Mouse (Mus musculus): ENCODE results near the gene Zyg11a. TPM values are rescaled to one million over a fixed set of nuclear protein-coding genes. Genes with fewer than 3 reads are reported as not detected.

Gene Zyg11a
- not detected in 2 replicates for polyA plus RNA-seq (2014; fragmentation: Nextera tagmentation; extraction: Ambion mirVana)

- peak within 1 kb of the TSS; percentile 59 for H3K4me2 ChIP-seq (ENCODE audit: low read depth, low read length, severe bottlenecking)
- WGBS: 1% methylated on average over 80 of the region's 107 CpGs
- DNase-seq (ENCODE audit: low spot score) (peak; percentile 69), ATAC-seq (replicated peaks; ENCODE audit: low FRiP score) (peak; percentile 36; the same call in 1 of the 2 replicates)
- H3K9me3 ChIP-seq (ENCODE audit: control insufficient read depth, low read length): no peaks in the 10 kb centered on the region
- H3K9ac ChIP-seq (ENCODE audit: low read length): peak within 1 kb of the TSS; percentile 37
- H3K36me3 ChIP-seq (ENCODE audit: control insufficient read depth, insufficient read depth, low read length): no peaks in the 10 kb centered on the region
- peak within 1 kb of the TSS; percentile 40 for H3K4me3 ChIP-seq (ENCODE audit: low read depth, low read length)
- H3K27ac ChIP-seq (ENCODE audit: low read depth, low read length): no peak within 1 kb of the TSS
- H3K27me3 ChIP-seq (ENCODE audit: control insufficient read depth, insufficient read depth, low read length): peaks cover 29% of the 10 kb centered on the region
- peaks cover 4% of the 10 kb centered on the region; the same call in 1 of the 2 replicates for H3K4me1 ChIP-seq (replicated peaks; ENCODE audit: control insufficient read depth, insufficient read depth, low read length)
Observed at GRCm38 (mm10) chr4:108217332-108218179, at the start of gene Zyg11a. TSS of gene Zyg11a (minus strand) at chr4:108218048.

- no peaks in the 10 kb centered on the region for H3K36me3 ChIP-seq (ENCODE audit: control insufficient read depth, insufficient read depth, low read length)
- DNase-seq (ENCODE audit: low spot score) (no peak), ATAC-seq (replicated peaks; ENCODE audit: low FRiP score) (no peak)
- no peaks in the 10 kb centered on the region for H3K4me1 ChIP-seq (replicated peaks; ENCODE audit: control insufficient read depth, insufficient read depth, low read length)
- no peaks in the 10 kb centered on the region for H3K9me3 ChIP-seq (ENCODE audit: control insufficient read depth, low read length)
- 93% methylated on average over 7 of the region's 7 CpGs for WGBS
- H3K4me2 ChIP-seq (ENCODE audit: low read depth, low read length, severe bottlenecking): no peak overlapping the region
- H3K27ac ChIP-seq (ENCODE audit: low read depth, low read length): no peak overlapping the region
- H3K4me3 ChIP-seq (ENCODE audit: low read depth, low read length): no peak overlapping the region
- no peaks in the 10 kb centered on the region for H3K27me3 ChIP-seq (ENCODE audit: control insufficient read depth, insufficient read depth, low read length)
- no peak overlapping the region for H3K9ac ChIP-seq (ENCODE audit: low read length)
Observed at GRCm38 (mm10) chr4:108265774-108266173, 47.9 kb upstream of the Zyg11a start.

- 94% methylated on average over 6 of the region's 6 CpGs for WGBS
Observed at GRCm38 (mm10) chr4:108253317-108253716, 35.5 kb upstream of the Zyg11a start.

GRCm38 (mm10) chr4:108250501-108250900 lies 32.7 kb upstream of the Zyg11a start:
- Histone ChIP-seq H3K9me3 (ENCODE audit: control insufficient read depth, low read length) (no peaks in the 10 kb centered on the region), H3K9ac (ENCODE audit: low read length) (no peak overlapping the region), H3K27me3 (ENCODE audit: control insufficient read depth, insufficient read depth, low read length) (no peaks in the 10 kb centered on the region), H3K27ac (ENCODE audit: low read depth, low read length) (no peak overlapping the region), H3K4me3 (ENCODE audit: low read depth, low read length) (no peak overlapping the region), H3K36me3 (ENCODE audit: control insufficient read depth, insufficient read depth, low read length) (peaks cover 6% of the 10 kb centered on the region), H3K4me1 (replicated peaks; ENCODE audit: control insufficient read depth, insufficient read depth, low read length) (no peaks in the 10 kb centered on the region), H3K4me2 (ENCODE audit: low read depth, low read length, severe bottlenecking) (no peak overlapping the region)
- 96% methylated on average over 9 of the region's 9 CpGs for WGBS
- DNase-seq (ENCODE audit: low spot score) (no peak), ATAC-seq (replicated peaks; ENCODE audit: low FRiP score) (no peak)

More at GRCm38 (mm10) chr4:108253317-108253716, 35.5 kb upstream of the Zyg11a start:
- Histone ChIP-seq H3K9me3 (ENCODE audit: control insufficient read depth, low read length) (no peaks in the 10 kb centered on the region), H3K4me2 (ENCODE audit: low read depth, low read length, severe bottlenecking) (no peak overlapping the region), H3K27me3 (ENCODE audit: control insufficient read depth, insufficient read depth, low read length) (no peaks in the 10 kb centered on the region), H3K36me3 (ENCODE audit: control insufficient read depth, insufficient read depth, low read length) (peaks cover 9% of the 10 kb centered on the region), H3K4me3 (ENCODE audit: low read depth, low read length) (no peak overlapping the region), H3K9ac (ENCODE audit: low read length) (no peak overlapping the region), H3K27ac (ENCODE audit: low read depth, low read length) (no peak overlapping the region), H3K4me1 (replicated peaks; ENCODE audit: control insufficient read depth, insufficient read depth, low read length) (no peaks in the 10 kb centered on the region)
- no peak for DNase-seq (ENCODE audit: low spot score)
- no peak for ATAC-seq (replicated peaks; ENCODE audit: low FRiP score)

- no peaks in the 10 kb centered on the region for H3K4me1 ChIP-seq (replicated peaks; ENCODE audit: control insufficient read depth, insufficient read depth, low read length)
- no peak for ATAC-seq (replicated peaks; ENCODE audit: low FRiP score)
- H3K9me3 ChIP-seq (ENCODE audit: control insufficient read depth, low read length): no peaks in the 10 kb centered on the region
- peaks cover 6% of the 10 kb centered on the region for H3K36me3 ChIP-seq (ENCODE audit: control insufficient read depth, insufficient read depth, low read length)
- no peak overlapping the region for H3K4me2 ChIP-seq (ENCODE audit: low read depth, low read length, severe bottlenecking)
- no peak overlapping the region for H3K27ac ChIP-seq (ENCODE audit: low read depth, low read length)
- no peak overlapping the region for H3K4me3 ChIP-seq (ENCODE audit: low read depth, low read length)
- 93% methylated on average over 3 of the region's 3 CpGs for WGBS
- H3K27me3 ChIP-seq (ENCODE audit: control insufficient read depth, insufficient read depth, low read length): no peaks in the 10 kb centered on the region
- H3K9ac ChIP-seq (ENCODE audit: low read length): no peak overlapping the region
- DNase-seq (ENCODE audit: low spot score): no peak
Observed at GRCm38 (mm10) chr4:108249314-108249713, 31.5 kb upstream of the Zyg11a start.

GRCm38 (mm10) chr4:108233654-108234053 lies 15.8 kb upstream of the Zyg11a start:
- DNase-seq (ENCODE audit: low spot score): no peak
- no peak for ATAC-seq (replicated peaks; ENCODE audit: low FRiP score)
- no peaks in the 10 kb centered on the region for H3K4me1 ChIP-seq (replicated peaks; ENCODE audit: control insufficient read depth, insufficient read depth, low read length)
- 89% methylated on average over 3 of the region's 3 CpGs for WGBS
- no peaks in the 10 kb centered on the region for H3K9me3 ChIP-seq (ENCODE audit: control insufficient read depth, low read length)
- H3K4me3 ChIP-seq (ENCODE audit: low read depth, low read length): no peak overlapping the region
- H3K9ac ChIP-seq (ENCODE audit: low read length): no peak overlapping the region
- H3K27ac ChIP-seq (ENCODE audit: low read depth, low read length): no peak overlapping the region
- H3K36me3 ChIP-seq (ENCODE audit: control insufficient read depth, insufficient read depth, low read length): no peaks in the 10 kb centered on the region; the same call in 1 of the 2 replicates
- H3K27me3 ChIP-seq (ENCODE audit: control insufficient read depth, insufficient read depth, low read length): no peaks in the 10 kb centered on the region
- H3K4me2 ChIP-seq (ENCODE audit: low read depth, low read length, severe bottlenecking): no peak overlapping the region

- no peaks in the 10 kb centered on the region for H3K27me3 ChIP-seq (ENCODE audit: control insufficient read depth, insufficient read depth, low read length)
- no peaks in the 10 kb centered on the region for H3K4me1 ChIP-seq (replicated peaks; ENCODE audit: control insufficient read depth, insufficient read depth, low read length)
- 64% methylated on average over 3 of the region's 3 CpGs for WGBS
- no peaks in the 10 kb centered on the region for H3K36me3 ChIP-seq (ENCODE audit: control insufficient read depth, insufficient read depth, low read length)
- no peak overlapping the region for H3K27ac ChIP-seq (ENCODE audit: low read depth, low read length)
- no peak overlapping the region for H3K9ac ChIP-seq (ENCODE audit: low read length)
- H3K4me3 ChIP-seq (ENCODE audit: low read depth, low read length): no peak overlapping the region
- no peak overlapping the region for H3K4me2 ChIP-seq (ENCODE audit: low read depth, low read length, severe bottlenecking)
- ATAC-seq (replicated peaks; ENCODE audit: low FRiP score): no peak
- H3K9me3 ChIP-seq (ENCODE audit: control insufficient read depth, low read length): no peaks in the 10 kb centered on the region
- DNase-seq (ENCODE audit: low spot score): no peak
Observed at GRCm38 (mm10) chr4:108225341-108225872, 7.6 kb upstream of the Zyg11a start.

GRCm38 (mm10) chr4:108222507-108222906 lies 4.7 kb upstream of the Zyg11a start:
- Histone ChIP-seq H3K27me3 (ENCODE audit: control insufficient read depth, insufficient read depth, low read length) (peaks cover 22% of the 10 kb centered on the region), H3K9me3 (ENCODE audit: control insufficient read depth, low read length) (no peaks in the 10 kb centered on the region), H3K4me2 (ENCODE audit: low read depth, low read length, severe bottlenecking) (no peak overlapping the region), H3K27ac (ENCODE audit: low read depth, low read length) (no peak overlapping the region), H3K4me1 (replicated peaks; ENCODE audit: control insufficient read depth, insufficient read depth, low read length) (peaks cover under 1% of the 10 kb centered on the region; the same call in 1 of the 2 replicates), H3K36me3 (ENCODE audit: control insufficient read depth, insufficient read depth, low read length) (no peaks in the 10 kb centered on the region), H3K4me3 (ENCODE audit: low read depth, low read length) (no peak overlapping the region), H3K9ac (ENCODE audit: low read length) (no peak overlapping the region)
- WGBS: 92% methylated on average over 5 of the region's 5 CpGs
- DNase-seq (ENCODE audit: low spot score) (no peak), ATAC-seq (replicated peaks; ENCODE audit: low FRiP score) (no peak)
